ENCODE assay signal across 8 mouse cellular contexts in the genomic region with DNA sequence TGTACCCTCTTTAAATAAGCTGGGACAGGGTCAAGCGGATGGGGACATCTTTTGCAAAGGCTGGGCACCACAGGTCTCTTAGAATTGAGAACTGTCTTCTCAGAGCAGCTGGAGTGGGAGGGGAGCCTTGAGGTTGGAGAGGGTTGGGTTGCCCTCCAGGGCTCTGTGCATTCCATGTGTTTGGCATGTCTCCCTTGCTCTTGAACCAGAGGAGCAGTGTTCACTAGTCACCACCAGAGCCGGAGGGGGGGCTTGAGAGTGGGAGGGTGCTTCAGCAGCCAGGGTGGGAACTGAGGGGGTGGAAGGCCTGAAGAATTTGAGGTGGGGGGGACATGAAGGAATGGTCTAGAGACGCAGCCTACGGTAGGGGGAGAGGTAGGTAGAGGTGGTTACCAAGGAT. TPM values are rescaled to one million over a fixed set of nuclear protein-coding genes. Genes with fewer than 3 reads are reported as not detected.
DNase-seq lines count a peak whose midpoint lies in the region; ATAC-seq and TF ChIP-seq lines count a peak whose summit lies in the region.

No protein-coding gene starts in this region.

- TF ChIP-seq CTCF in cortical plate, adult 2 months (IDR thresholded peaks at IDR 0.05; ENCODE audit: extremely low read depth, insufficient read depth, low read length) = no peak
- no peak for TF ChIP-seq CTCF in heart, postnatal 0 days (IDR thresholded peaks at IDR 0.05; ENCODE audit: low read depth)

- peaks cover 36% of the 10 kb centered on the region for H3K36me3 ChIP-seq in heart, postnatal 0 days (replicated peaks; ENCODE audit: control insufficient read depth, insufficient read depth, low read length)

- no peaks in the 10 kb centered on the region for H3K9me3 ChIP-seq in heart, postnatal 0 days (replicated peaks; ENCODE audit: control insufficient read depth, low read length)

- DNase-seq in heart, adult 11 months = peak; percentile 95
- no peak for DNase-seq in heart, adult 8-10 months (ENCODE audit: low spot score)
- peak; percentile 17 for DNase-seq in heart, postnatal 0 days (ENCODE audit: low spot score)
- peak; percentile 51 for DNase-seq in lung, postnatal 36 days
- no peak for DNase-seq in layer of hippocampus, adult 9-10 months (ENCODE audit: low spot score)
- DNase-seq in adrenal gland, adult 18-20 months (ENCODE audit: low spot score in 2 of 2) = no peak

- no peak for TF ChIP-seq POLR2A in cortical plate, adult 2 months (IDR thresholded peaks at IDR 0.05; ENCODE audit: extremely low read depth, insufficient read depth, low read length)

- ATAC-seq in heart, postnatal 0 days (ENCODE audit: insufficient read depth, low read depth) = no peak
- no peak for ATAC-seq in monocyte, adult 5-6 weeks (replicated peaks; ENCODE audit: insufficient number of reproducible peaks, low FRiP score, low TSS enrichment, poor library complexity, severe bottlenecking)

- H3K27me3 ChIP-seq in heart, postnatal 0 days (ENCODE audit: control insufficient read depth, insufficient read depth, low read length) = no peaks in the 10 kb centered on the region

- H3K4me2 ChIP-seq in heart, postnatal 0 days (ENCODE audit: low read depth, low read length) = peak overlapping the region; percentile 96

- peaks cover 4% of the 10 kb centered on the region; the same call in 1 of the 2 replicates for H3K4me1 ChIP-seq in cortical plate, adult 2 months (ENCODE audit: control insufficient read depth, insufficient read depth, low read length)
- peaks cover 5% of the 10 kb centered on the region; the same call in 1 of the 2 replicates for H3K4me1 ChIP-seq in heart, postnatal 0 days (ENCODE audit: control insufficient read depth, insufficient read depth)

- no peak overlapping the region for H3K27ac ChIP-seq in cortical plate, adult 2 months (ENCODE audit: insufficient read depth, low read length)
- H3K27ac ChIP-seq in heart, postnatal 0 days (ENCODE audit: low read depth) = peak overlapping the region; percentile 82; the same call in 1 of the 2 replicates

- TF ChIP-seq EP300 in heart, postnatal 0 days (IDR thresholded peaks at IDR 0.05; ENCODE audit: low read depth) = no peak

- 59% methylated on average over 4 of the region's 4 CpGs for WGBS in heart, postnatal 0 days

- peak overlapping the region; percentile 78; the same call in 1 of the 2 replicates for H3K9ac ChIP-seq in heart, postnatal 0 days (replicated peaks; ENCODE audit: low read depth, low read length)

- H3K4me3 ChIP-seq in cortical plate, adult 2 months (ENCODE audit: insufficient read depth, low read length) = peak overlapping the region; percentile 87
- peak overlapping the region; percentile 81 for H3K4me3 ChIP-seq in heart, postnatal 0 days (ENCODE audit: low read depth, low read length)

RNA-seq across cellular contexts. Expression of gene Tnks1bp1, which starts 1.5 kb away (rescaled TPM):
- 10 to 100 TPM; 40.7 to 60.5 (median 54.9) TPM for total RNA-seq in heart, adult 8-10 months (2022)
- polyA plus RNA-seq in cortical plate, adult 2 months (2012; rRNA removed) = 55.4 and 62.8 TPM in 2 replicates
- total RNA-seq in heart, postnatal 0 days (2014; rRNA removed; ENCODE audit: low replicate concordance) = 40.5 and 69.5 TPM in 2 replicates
- 15.4 and 17.7 TPM in 2 replicates for polyA plus RNA-seq in heart, postnatal 0 days (2015; fragmentation: Nextera tagmentation; extraction: Ambion mirVana)
- 10 to 100 TPM; 82.1 to 89.6 TPM for total RNA-seq in adrenal gland, adult 18-20 months (2021)
- total RNA-seq in monocyte, adult 5-6 weeks (2017) = 7.1 to 18.7 TPM (median 10.0 TPM) in 3 replicates

RNA-seq across cellular contexts. Expression of gene P2rx3, which starts 12.0 kb away (rescaled TPM):
- under 1 TPM; 0.22 to 0.83 (median 0.62) TPM for total RNA-seq in heart, adult 8-10 months (2022)
- 1.7 and 2.2 TPM in 2 replicates for polyA plus RNA-seq in cortical plate, adult 2 months (2012; rRNA removed)
- not detected in 2 replicates for total RNA-seq in heart, postnatal 0 days (2014; rRNA removed; ENCODE audit: low replicate concordance)
- 0.21 and 0.23 TPM in 2 replicates for polyA plus RNA-seq in heart, postnatal 0 days (2015; fragmentation: Nextera tagmentation; extraction: Ambion mirVana)
- under 1 TPM; 0.74 to 0.86 TPM for total RNA-seq in adrenal gland, adult 18-20 months (2021)
- total RNA-seq in monocyte, adult 5-6 weeks (2017) = 0.29 TPM in 1 of 3 replicates, not detected in the others

RNA-seq across cellular contexts. Expression of gene Ssrp1, which starts 12.2 kb away (rescaled TPM):
- total RNA-seq in heart, adult 8-10 months (2022) = 10 to 100 TPM; 35.3 to 42.5 (median 38.4) TPM
- 92.4 and 110 TPM in 2 replicates for polyA plus RNA-seq in cortical plate, adult 2 months (2012; rRNA removed)
- 106 and 115 TPM in 2 replicates for total RNA-seq in heart, postnatal 0 days (2014; rRNA removed; ENCODE audit: low replicate concordance)
- polyA plus RNA-seq in heart, postnatal 0 days (2015; fragmentation: Nextera tagmentation; extraction: Ambion mirVana) = 60.3 and 63.7 TPM in 2 replicates
- 100 to 1,000 TPM in 1 of 2 experiments, 10 to 100 TPM in 1; 96.5 to 122 TPM for total RNA-seq in adrenal gland, adult 18-20 months (2021)
- 113 to 215 TPM (median 119 TPM) in 3 replicates for total RNA-seq in monocyte, adult 5-6 weeks (2017)

Comparison
In these comparisons a context has a peak if more than half of its experiments do, and no peak if none do; other contexts are left out.
1. DNase-seq: peak in heart, adult 11 months (single experiment), heart, postnatal 0 days (single experiment) and lung, postnatal 36 days (single experiment); none in heart, adult 8-10 months (single experiment), layer of hippocampus, adult 9-10 months (single experiment) and adrenal gland, adult 18-20 months (0 of 2).